Mouse (Mus musculus): ENCODE measurements around the gene Stx18. TPM values are rescaled to one million over a fixed set of nuclear protein-coding genes. Genes with fewer than 3 reads are reported as not detected.

Gene Stx18
- polyA plus RNA-seq, 1 experiment = 31.6 TPM

GRCm38 (mm10) chr5:38106807-38107206, 68.3 kb downstream of the Stx18 start:
- Histone ChIP-seq H3K36me3 (ENCODE audit: control insufficient read depth, insufficient read depth, low read length) (peaks cover 2% of the 10 kb centered on the region), H3K4me1 (ENCODE audit: control insufficient read depth, insufficient read depth, low read length) (no peaks in the 10 kb centered on the region)
- TF ChIP-seq POLR2A (IDR thresholded peaks at IDR 0.05; ENCODE audit: control insufficient read depth, low read depth, low read length) = no peak
- TF ChIP-seq CTCF (IDR thresholded peaks at IDR 0.05; ENCODE audit: control insufficient read depth, insufficient read depth, insufficient replicate concordance, low read depth, low read length) = no peak

GRCm38 (mm10) chr5:38114526-38114925, 76.0 kb downstream of the Stx18 start:
- Histone ChIP-seq H3K4me1 (ENCODE audit: control insufficient read depth, insufficient read depth, low read length) (no peaks in the 10 kb centered on the region), H3K4me3 (ENCODE audit: control insufficient read depth, low read depth, low read length) (no peak overlapping the region), H3K36me3 (ENCODE audit: control insufficient read depth, insufficient read depth, low read length) (peaks cover 3% of the 10 kb centered on the region), H3K27me3 (ENCODE audit: control insufficient read depth, insufficient read depth, low read length) (no peaks in the 10 kb centered on the region), H3K27ac (ENCODE audit: control insufficient read depth, insufficient read depth, low read depth, low read length) (no peak overlapping the region)
- TF ChIP-seq POLR2A (IDR thresholded peaks at IDR 0.05; ENCODE audit: control insufficient read depth, low read depth, low read length) (no peak), CTCF (IDR thresholded peaks at IDR 0.05; ENCODE audit: control insufficient read depth, insufficient read depth, insufficient replicate concordance, low read depth, low read length) (no peak)

More at GRCm38 (mm10) chr5:38106807-38107206, 68.3 kb downstream of the Stx18 start:
- H3K27ac ChIP-seq (ENCODE audit: control insufficient read depth, insufficient read depth, low read depth, low read length) = no peak overlapping the region
- no peaks in the 10 kb centered on the region for H3K27me3 ChIP-seq (ENCODE audit: control insufficient read depth, insufficient read depth, low read length)
- no peak overlapping the region for H3K4me3 ChIP-seq (ENCODE audit: control insufficient read depth, low read depth, low read length)

GRCm38 (mm10) chr5:38117056-38117455, 78.5 kb downstream of the Stx18 start:
- TF ChIP-seq CTCF (IDR thresholded peaks at IDR 0.05; ENCODE audit: control insufficient read depth, insufficient read depth, insufficient replicate concordance, low read depth, low read length) = no peak
- TF ChIP-seq POLR2A (IDR thresholded peaks at IDR 0.05; ENCODE audit: control insufficient read depth, low read depth, low read length) = no peak
- Histone ChIP-seq H3K4me1 (ENCODE audit: control insufficient read depth, insufficient read depth, low read length) (no peaks in the 10 kb centered on the region), H3K4me3 (ENCODE audit: control insufficient read depth, low read depth, low read length) (no peak overlapping the region), H3K36me3 (ENCODE audit: control insufficient read depth, insufficient read depth, low read length) (peaks cover 2% of the 10 kb centered on the region; the same call in 1 of the 2 replicates), H3K27ac (ENCODE audit: control insufficient read depth, insufficient read depth, low read depth, low read length) (no peak overlapping the region), H3K27me3 (ENCODE audit: control insufficient read depth, insufficient read depth, low read length) (no peaks in the 10 kb centered on the region)

- no peaks in the 10 kb centered on the region for H3K36me3 ChIP-seq (ENCODE audit: control insufficient read depth, insufficient read depth, low read length)
Measured at GRCm38 (mm10) chr5:38119268-38119667, 80.7 kb downstream of the Stx18 start.

GRCm38 (mm10) chr5:38121699-38122098, 83.2 kb downstream of the Stx18 start:
- Histone ChIP-seq H3K4me1 (ENCODE audit: control insufficient read depth, insufficient read depth, low read length) (no peaks in the 10 kb centered on the region), H3K36me3 (ENCODE audit: control insufficient read depth, insufficient read depth, low read length) (no peaks in the 10 kb centered on the region), H3K27me3 (ENCODE audit: control insufficient read depth, insufficient read depth, low read length) (no peaks in the 10 kb centered on the region), H3K27ac (ENCODE audit: control insufficient read depth, insufficient read depth, low read depth, low read length) (no peak overlapping the region), H3K4me3 (ENCODE audit: control insufficient read depth, low read depth, low read length) (no peak overlapping the region)
- TF ChIP-seq CTCF (IDR thresholded peaks at IDR 0.05; ENCODE audit: control insufficient read depth, insufficient read depth, insufficient replicate concordance, low read depth, low read length) (no peak), POLR2A (IDR thresholded peaks at IDR 0.05; ENCODE audit: control insufficient read depth, low read depth, low read length) (no peak)

More at GRCm38 (mm10) chr5:38119268-38119667, 80.7 kb downstream of the Stx18 start:
- Histone ChIP-seq H3K27ac (ENCODE audit: control insufficient read depth, insufficient read depth, low read depth, low read length) (no peak overlapping the region), H3K4me3 (ENCODE audit: control insufficient read depth, low read depth, low read length) (no peak overlapping the region), H3K4me1 (ENCODE audit: control insufficient read depth, insufficient read depth, low read length) (no peaks in the 10 kb centered on the region), H3K27me3 (ENCODE audit: control insufficient read depth, insufficient read depth, low read length) (no peaks in the 10 kb centered on the region)
- TF ChIP-seq POLR2A (IDR thresholded peaks at IDR 0.05; ENCODE audit: control insufficient read depth, low read depth, low read length) (no peak), CTCF (IDR thresholded peaks at IDR 0.05; ENCODE audit: control insufficient read depth, insufficient read depth, insufficient replicate concordance, low read depth, low read length) (no peak)

- no peak overlapping the region for H3K27ac ChIP-seq (ENCODE audit: control insufficient read depth, insufficient read depth, low read depth, low read length)
- H3K4me1 ChIP-seq (ENCODE audit: control insufficient read depth, insufficient read depth, low read length) = no peaks in the 10 kb centered on the region
- H3K4me3 ChIP-seq (ENCODE audit: control insufficient read depth, low read depth, low read length) = no peak overlapping the region
- H3K36me3 ChIP-seq (ENCODE audit: control insufficient read depth, insufficient read depth, low read length) = no peaks in the 10 kb centered on the region
- TF ChIP-seq POLR2A (IDR thresholded peaks at IDR 0.05; ENCODE audit: control insufficient read depth, low read depth, low read length) (no peak), CTCF (IDR thresholded peaks at IDR 0.05; ENCODE audit: control insufficient read depth, insufficient read depth, insufficient replicate concordance, low read depth, low read length) (no peak)
- no peaks in the 10 kb centered on the region for H3K27me3 ChIP-seq (ENCODE audit: control insufficient read depth, insufficient read depth, low read length)
Measured at GRCm38 (mm10) chr5:38126519-38127306, 88.2 kb downstream of the Stx18 start.

- Histone ChIP-seq H3K27me3 (ENCODE audit: control insufficient read depth, insufficient read depth, low read length) (no peaks in the 10 kb centered on the region), H3K36me3 (ENCODE audit: control insufficient read depth, insufficient read depth, low read length) (no peaks in the 10 kb centered on the region), H3K4me1 (ENCODE audit: control insufficient read depth, insufficient read depth, low read length) (no peaks in the 10 kb centered on the region), H3K4me3 (ENCODE audit: control insufficient read depth, low read depth, low read length) (no peak overlapping the region), H3K27ac (ENCODE audit: control insufficient read depth, insufficient read depth, low read depth, low read length) (no peak overlapping the region)
- TF ChIP-seq POLR2A (IDR thresholded peaks at IDR 0.05; ENCODE audit: control insufficient read depth, low read depth, low read length) (no peak), CTCF (IDR thresholded peaks at IDR 0.05; ENCODE audit: control insufficient read depth, insufficient read depth, insufficient replicate concordance, low read depth, low read length) (no peak)
Measured at GRCm38 (mm10) chr5:38129339-38129738, 90.8 kb downstream of the Stx18 start.

Data from testis, adult 2 months (tissue).